Mouse (Mus musculus) spleen, adult 18-20 months (tissue): ENCODE data around the gene Alg6.

Experiments used
- DNase-seq, 2 experiments: peaks; one replicate each; pipeline ENCODE4 v3.0.0; 2022; ENCODE audit warnings: mixed read lengths in 2 of 2

Alg6 gene

DNA sequence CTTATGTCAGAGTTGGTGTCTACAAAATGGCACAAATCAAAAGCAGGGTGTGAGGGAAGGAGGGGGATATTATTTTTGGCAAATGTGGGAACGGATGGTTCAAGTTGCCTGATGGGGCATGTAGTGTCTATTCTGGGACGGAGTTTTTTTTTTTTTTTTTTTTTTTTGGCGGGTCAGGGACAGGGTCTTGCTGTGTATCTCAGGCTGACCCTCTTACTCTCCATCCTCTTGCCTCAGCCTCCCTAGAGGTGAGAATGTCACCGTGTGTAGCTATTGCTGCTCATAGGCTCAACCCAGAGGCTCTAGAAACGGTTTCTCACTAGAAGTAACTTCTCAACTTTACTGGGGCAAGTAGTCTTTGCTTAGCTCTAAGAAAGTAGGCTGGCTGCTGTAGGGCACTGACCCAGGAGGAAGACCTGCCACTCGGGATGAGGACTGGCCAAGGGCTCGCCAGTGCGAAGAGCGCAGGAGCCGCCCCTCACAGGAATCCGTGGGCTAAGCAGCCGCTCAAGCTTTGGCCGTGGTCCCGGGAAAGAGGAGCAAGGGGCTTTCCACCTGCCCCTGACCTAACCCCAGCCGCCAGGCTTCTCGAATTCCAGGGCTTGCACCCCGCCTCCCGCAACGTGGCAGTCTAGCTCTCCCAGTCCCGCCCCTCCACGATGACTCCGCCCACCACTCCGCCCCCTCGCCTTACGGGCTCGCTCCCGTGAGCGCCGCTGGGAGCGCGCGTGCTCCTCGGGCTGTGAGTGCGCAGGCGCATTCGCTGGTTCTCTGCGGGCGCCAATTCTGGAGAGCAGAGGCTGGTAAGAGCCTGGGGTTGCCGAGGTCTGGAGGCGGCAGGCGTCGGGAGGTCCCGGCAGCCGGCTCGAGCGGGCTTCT, at the start of gene Alg6:
Gene Alg6 (plus strand): TSS at position 761 of the 879 bp plus-strand sequence.
- peak; percentile 91 to 98 for DNase-seq

DNA sequence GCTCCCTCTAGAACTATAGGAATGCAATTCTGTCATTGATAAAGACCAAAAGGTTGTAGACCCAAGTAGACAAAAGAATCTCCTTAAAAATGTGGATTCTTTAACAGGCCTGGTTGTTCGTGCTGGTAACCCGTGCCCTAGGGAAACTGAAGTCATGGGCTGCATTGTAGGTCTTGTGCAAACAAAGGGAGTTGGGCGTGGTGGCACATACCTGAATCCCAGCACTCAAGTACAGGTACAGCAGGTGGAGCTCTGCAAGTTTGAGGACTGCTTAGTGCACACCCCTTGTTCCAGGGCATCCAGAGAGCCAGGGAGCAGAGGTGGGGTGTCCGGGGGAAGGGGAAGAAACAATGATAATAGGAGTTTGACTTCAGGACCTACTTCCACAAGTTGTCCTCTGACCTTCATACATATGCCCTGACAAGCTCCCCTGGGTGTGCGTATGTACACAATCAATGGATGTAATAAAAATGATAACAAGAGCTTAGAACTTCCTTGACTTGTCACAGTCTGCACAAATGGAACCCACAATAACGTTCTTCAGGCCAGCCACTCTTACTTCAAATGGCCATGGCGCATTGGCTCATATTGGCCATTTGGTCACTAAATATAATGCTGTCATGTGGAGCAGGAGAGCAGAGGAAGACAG, 45.1 kb upstream of the Alg6 start:
- no peak for DNase-seq

DNA sequence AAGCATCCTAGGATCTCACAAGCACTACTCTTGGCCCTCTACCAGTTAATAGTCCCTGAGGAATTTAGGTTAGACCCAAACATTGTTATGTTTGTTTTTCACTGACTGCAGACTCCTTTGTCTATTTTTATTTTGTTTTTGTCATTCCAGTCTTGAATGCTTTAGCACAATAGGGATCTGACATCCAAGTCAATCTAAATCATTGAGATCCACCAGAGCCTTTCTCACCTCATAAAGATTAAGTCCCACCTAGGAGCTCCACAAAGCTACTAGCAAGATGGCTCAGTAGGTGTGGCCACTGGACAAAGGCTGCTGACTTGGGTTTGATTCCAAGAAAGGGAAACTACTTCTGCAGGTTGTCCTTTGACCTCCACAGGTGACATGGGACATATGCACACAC, 40.3 kb upstream of the Alg6 start:
- no peak for DNase-seq

DNA sequence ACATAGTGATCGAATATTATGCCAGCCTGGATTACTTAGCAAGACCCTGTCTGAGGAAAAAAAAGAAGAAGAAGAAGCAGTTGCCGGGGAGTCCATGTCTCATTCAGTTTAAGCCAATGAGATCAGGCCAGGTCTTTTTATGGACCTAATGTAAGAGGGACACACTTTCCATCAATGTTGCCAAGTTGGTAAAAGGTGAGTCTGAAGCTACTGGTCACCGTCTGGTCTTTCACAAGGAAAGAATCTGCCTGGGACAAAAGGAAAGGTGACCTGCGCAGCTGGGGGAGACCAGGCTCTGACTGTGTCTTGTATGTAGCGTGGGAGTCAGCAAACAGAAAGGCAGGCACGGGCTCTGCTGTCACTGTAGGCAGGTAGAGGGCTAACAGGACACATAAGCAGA, 31.5 kb upstream of the Alg6 start:
- no peak for DNase-seq

DNA sequence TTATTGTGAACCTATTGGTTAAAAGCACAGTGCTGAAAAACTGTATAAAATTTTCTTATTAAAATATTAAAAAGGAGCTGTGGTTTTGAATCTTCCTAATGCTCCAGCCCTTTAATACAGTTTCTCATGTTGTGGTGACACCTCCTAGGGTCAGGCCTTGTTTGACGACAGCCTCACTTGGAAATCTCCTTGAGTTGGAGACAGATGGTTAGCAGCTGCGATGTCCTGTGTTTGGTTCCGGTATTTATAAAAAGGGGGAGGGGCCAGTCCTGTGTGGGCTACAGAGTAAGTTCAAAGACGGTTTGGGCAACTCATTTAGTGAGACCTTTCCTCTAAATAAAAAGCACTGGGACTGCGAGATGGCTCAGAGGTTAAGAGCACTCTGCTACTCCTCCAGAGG, 29.2 kb upstream of the Alg6 start:
- no peak for DNase-seq

DNA sequence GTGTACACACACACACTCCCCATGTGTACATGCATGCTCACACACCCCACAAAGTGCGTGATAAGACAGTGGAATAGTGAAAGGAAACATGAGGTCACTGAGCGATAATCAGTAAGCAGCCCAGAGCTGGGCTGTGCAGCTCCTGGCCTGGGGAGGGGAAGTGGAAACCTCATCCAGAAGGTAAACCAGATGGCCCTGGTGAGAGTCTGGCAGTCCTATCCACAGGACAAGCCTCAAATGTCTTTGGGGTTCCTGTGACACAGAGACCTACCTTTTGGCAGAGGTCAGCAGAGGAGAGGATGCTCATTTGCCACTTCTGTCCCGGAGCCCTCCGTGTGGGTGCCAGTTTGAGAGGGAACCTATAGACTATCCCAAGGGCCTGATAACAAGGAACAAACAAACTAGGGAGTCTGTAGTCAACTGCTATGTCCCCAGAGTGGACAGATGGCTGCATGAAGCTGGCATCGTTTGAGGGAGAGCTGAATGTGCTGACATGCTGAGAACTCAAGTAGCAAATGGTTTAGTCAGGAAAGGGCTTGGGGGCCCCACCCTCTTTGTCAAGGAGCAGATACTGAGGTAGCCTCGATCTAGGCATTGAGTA, 2.8 kb upstream of the Alg6 start:
- no peak for DNase-seq

DNA sequence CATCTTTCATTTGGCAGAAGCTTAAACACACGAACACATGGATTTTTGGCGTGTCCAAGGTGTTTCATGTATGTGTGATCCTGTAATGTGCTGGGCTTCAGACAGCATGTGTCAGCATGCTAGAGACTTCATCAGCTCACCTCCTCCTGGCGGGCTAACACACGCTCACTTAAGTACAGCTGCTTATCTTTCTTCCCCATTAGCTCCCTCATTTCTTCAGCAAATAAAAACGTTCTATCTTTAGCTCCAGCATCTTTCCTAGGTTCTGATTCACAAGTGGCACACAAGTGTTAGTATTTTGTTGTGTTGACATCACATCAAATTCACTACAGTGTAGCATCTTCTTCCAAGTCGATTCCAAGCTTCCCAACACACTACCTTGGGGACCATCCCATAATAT, 1.5 kb upstream of the Alg6 start:
- no peak for DNase-seq

DNA sequence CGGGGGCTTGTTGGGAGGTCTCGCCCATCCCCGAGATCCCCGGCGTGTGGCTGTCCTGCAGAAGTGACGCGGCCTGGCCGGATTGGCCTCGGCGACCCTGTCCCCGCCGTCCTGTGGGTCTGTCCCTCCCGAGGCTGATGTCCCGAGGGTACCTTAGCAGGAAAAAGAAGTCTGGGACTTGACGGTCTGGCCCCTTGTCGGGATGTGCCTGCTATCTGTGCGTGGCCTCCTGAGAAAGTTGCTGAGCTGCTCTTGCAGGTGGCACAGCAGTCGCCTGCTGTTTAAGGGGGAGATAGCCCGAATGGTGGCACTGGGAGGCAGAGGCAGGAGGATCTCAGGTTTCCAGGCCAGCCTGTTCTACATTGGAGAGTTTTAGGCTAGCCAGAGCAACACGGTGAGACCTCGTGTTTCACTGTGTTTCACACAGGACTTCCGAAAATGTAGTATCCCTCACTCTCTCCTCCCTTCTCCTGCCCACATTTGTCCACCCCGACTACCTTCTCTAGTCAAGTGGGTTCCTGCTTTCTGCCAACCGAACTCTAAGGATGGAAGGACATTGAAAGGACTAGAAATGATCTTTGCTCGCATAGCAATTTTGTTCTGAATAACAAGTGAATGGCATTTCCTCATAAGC, 436 bp downstream of the Alg6 start:
- no peak for DNase-seq

DNA sequence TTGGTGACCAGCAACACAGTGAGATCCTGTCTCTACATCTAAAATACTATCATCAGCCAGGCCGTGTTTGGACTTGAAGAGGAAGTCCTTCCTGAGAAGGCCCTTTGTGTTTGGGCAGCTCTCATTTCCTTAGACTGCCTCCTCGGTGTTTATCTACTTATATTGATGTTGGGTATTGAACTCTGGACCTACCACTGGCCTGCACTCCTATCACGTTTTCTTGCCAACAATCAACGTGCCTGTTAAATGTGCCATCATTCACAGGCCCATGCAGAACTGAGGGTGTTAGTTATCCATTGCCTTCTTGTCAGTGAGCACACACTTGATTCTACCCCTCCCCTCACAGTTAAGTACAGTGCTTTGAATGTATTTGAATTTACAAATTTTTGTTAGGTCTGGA, 2.4 kb downstream of the Alg6 start:
- DNase-seq: no peak

DNA sequence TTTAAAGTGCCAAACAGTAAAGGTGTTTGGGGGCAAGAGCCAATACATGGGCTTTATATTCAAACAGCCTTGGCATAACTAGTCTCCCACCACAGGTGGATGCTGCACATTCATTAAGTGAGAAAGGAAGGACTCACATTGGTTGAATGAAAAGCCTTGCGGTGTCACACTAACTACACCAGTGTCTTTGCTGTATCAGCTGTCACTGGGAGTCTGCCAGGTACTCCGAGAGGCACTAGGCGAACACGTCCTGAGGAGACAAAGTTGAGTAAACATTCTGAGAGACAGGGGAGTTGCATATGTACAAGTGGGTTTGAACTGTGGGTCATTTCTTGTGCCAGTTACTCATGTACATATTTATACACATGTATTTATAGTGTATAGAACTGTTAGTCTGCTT, 8.9 kb downstream of the Alg6 start:
- no peak for DNase-seq

DNA sequence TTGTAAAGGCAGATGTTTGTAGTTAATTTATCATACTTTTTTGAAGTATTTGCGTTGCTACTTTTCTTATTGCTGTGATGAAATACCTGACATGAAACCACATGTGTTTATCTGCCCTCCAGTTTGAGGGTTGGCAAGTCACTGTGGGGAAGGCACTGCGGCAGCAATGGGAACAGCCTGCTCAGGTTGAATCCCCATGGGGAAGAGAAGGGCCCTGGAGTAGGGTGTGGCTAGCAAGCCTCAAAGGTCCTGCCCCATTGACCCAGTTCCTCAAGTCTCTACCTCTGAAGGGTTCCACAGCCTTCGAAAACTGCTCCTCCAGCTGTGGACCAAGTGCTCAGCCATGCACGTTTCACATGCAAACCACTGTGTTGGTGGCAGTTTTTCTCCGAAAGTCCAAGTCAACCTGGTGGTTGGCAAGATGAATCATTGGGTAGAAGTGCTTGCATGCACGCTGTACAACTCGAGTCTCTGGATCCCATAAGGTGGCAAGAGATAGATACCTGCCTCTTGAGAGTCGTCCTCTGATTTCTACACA, 10.5 kb downstream of the Alg6 start:
- DNase-seq: no peak

DNA sequence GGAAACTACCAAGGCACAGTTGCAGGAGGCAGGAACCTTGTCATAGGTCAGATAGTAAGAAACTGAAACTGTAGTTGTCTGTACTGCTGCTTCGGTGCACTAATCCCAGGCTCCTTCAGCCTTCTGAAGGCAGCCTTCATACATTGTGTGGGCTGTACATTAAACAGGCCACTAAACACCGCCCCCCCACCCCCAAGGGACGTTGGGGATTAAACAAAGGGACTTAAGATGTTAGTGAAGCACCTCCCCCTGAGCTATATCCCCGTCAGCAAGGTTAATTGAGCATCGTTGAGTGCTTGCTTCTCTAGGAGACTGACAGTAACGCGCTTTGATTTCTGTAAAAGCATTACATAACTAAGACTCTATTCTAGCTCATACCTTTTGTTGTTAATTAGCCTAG, 24.4 kb downstream of the Alg6 start:
- no peak for DNase-seq

DNA sequence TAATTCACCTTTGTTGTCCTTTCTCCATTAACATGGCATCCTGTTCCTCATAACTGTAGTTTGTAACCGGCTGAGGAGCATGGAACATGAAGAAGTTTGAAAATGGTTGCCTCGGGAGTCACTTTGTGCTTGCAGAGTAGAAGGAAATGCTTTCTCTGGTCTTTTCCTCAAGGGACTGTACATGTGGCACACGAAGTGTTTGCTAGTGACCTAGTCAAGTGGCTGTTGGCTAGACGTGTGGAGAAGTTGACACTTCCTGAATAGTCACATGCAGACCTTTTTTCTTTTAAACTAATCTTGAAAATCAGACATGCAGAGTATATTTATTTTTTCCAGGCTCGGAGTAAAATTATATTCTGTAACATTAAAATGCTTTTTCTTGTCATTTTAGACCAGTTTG, 37.0 kb downstream of the Alg6 start:
- DNase-seq: no peak

DNA sequence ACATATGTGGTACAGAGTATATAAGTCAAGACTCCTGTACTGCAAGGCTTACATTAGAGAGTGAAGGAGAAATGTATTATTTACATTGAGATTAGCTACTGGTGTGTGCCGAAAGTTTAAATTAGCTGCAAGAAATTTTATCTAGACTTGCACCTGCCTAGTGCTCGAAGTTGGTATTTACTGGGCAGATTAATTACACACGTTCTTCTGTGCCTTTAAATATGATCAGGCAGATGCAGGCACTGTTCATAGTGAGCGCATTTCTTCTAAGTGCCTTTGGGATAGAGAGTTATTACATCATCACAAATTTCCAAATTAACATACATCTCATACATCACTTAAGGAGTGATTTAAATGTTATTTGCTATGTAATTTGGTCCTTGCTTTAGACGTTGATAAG, 50.8 kb downstream of the Alg6 start:
- DNase-seq: no peak

DNA sequence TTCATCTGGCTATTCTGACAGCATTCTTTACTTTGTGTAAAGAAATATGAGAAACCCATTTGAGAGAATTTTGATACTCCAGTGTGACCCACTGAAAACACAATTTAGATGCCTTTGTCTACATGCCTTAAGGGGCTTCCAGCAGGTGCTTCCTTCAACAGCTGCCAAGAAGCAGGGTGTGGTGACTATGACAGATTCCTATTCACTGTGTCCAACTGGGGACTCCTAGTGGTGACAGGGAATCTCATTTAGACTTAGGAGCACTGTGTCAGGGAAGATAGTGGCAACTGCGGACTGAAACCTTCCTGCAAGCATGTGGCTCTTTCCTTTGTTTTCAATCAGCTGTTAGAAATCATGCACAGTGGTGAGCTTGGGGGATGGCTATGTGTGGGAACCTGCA, 51.3 kb downstream of the Alg6 start:
- DNase-seq: no peak

DNA sequence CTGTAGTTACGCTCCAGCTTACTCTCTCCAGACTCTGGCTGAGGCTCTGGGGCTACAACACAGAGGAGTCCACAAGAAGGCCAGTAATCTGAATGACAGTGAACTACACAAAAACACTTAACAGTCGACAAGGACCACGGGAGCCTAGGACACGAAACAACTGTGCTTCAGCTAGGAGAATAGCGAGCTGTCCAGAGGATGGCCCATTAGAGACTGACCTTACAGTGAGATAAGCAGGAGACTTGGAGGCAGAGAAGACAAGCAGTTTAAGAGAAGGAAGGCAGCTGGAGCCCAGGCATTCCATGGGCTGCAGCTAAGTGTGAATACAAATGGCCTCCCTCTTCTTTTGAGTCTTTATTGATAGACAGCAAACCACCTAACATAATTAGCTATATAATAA, 55.1 kb downstream of the Alg6 start:
- no peak for DNase-seq

DNA sequence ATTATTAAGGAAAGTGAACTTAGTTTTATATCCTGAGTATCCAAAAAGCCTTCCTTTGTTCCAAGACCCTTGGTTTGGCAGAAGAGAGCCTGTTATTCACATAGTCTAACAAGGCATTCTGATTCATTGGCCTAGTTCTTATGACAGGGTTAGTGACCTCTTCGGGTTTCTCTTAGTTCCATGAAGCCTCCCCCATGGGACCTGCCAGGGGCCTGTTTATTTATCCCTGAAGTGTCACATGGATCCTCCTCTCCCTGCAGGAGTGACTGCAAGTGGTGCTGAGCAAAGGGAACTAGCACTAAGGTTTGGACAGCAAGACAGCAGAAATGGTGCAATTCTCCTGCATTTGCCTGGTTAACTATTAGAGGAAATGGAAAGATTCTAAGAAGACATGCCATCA, 57.6 kb downstream of the Alg6 start:
- no peak for DNase-seq

DNA sequence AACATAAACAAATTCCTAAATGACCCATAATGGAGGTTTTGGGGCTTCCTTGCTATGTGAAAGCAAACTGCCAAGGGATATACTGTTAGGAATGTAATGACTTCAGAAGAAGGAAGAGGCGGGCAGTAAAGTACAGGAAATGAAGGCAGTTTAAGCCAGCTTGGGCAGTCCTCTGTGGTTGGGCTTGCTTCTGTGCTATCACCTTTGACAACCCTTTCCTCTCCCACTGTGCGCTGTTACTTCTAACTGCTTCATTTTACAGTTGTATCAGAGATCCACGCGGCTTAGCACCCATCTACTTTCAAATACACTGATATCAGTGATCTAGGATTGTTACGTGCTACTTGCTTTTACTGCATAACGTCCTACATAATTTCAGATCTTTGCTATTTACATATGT, 76.9 kb downstream of the Alg6 start:
- DNase-seq: no peak
